Mouse (Mus musculus) embryo, embryonic 11.5 days (tissue): Measurements from ENCODE around the gene Drap1.

Experiments used
- DNase-seq: peaks from one replicate; pipeline ENCODE4 v3.0.0-alpha.2; 2012; ENCODE audit warnings: low read depth, low spot score

Gene Drap1

DNA sequence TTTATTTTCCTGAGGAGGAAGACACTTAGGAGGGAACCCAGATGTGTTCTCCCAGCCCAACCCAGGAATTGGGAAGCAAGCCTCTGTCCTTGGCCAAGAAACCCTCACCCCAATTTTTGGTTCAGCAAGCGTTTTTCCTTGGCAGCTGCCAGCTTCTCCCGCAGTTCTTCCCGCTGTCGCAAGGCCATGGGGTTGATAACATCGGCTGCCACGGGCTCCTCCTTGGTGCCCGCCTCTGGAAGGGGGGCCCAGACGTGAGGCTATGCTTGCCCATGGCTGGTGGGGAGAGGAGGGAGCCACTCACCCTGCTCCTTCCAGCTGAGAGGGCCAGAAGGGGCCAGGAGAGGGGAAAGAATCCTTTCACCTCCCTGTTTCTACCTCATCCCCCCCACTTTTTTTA, 40.1 kb downstream of the Drap1 start:
- no peak for DNase-seq

DNA sequence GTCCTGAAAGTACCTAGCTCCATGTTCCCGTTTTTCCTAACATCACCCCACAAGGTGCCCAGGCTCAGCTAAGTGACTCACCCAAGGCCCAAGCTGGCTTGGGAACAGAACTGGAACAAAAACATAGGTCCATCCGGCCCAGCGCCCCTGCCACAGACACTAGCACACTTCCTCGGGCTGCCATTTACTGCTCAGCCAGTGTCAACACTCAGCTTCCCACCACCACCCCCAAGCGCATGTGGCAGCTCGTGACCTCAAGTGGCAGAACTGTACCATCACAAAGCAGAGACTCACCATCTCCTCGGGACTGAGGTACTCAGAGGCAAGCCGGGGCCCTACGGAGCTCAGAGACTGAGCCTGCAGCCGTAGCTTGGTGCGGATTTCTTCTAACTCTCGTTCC, 41.5 kb downstream of the Drap1 start:
- no peak for DNase-seq

DNA sequence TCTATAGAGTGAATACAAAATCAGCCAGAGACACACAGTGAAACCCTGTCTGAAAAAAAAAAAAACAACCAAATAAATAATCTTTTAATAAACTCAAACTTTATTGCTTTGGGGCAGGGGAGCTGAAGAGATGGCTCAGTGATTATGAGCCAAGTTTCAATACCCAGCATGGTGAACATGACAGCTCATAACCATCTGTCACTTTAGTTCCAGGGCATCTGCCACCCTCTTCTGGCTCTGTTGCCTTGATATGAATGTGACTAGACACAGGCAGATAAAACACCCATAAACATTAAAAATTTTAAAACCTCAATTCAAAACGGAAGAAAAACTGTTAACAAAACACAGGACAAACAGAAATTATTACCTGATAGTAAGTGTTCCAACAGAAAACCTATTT, 47.3 kb downstream of the Drap1 start:
- no peak for DNase-seq

DNA sequence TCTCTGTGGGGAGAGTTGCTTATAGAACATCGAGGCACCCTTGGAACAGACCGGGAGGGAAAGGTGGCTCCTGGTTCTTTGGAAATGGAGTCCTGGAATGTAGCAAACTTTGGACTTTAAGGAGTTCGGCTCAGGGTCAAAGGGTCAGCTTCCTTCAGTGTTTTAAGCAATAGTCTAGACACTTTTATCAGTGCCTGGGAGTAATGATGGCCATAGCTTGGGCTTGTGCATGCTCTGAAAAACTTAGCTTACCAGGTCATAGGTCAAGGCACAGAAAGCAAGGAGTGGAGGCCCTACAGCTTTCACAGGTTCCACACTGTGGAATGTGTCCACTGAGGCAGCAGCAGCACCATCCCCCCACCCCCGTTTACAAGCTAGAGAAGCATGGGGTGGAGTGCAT, 50.0 kb downstream of the Drap1 start:
- DNase-seq = no peak

DNA sequence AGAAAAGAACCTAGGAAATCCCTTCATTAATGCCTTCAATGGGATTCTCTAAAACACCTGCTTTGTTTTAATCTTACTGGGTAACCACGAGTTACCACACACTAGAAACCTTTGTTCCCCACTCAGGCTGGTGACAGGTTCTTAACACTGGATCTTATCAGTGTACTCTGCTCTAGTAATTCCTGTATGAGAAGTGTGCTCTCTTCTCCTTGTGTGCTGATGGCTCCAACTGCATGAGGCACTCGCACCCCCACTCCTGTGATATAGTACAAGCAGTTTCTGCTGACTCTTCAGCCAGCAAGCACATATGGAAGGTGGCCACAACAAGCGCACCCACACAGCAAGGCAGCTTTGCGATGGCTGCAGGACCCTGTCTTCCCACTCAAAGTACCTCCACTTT, 50.6 kb downstream of the Drap1 start:
- no peak for DNase-seq
